Comparison of ENCODE assay signal across 29 mouse cellular contexts in genomic region chr8:116536786-116537185, GRCm38 (mm10). TPM values are rescaled to one million over a fixed set of nuclear protein-coding genes. Genes with fewer than 3 reads are reported as not detected.
DNase-seq lines count a peak whose midpoint lies in the region; ATAC-seq lines count a peak whose summit lies in the region.
"Had no signal": no experiment of that assay in that cellular context is flagged by ENCODE, and none has a peak within 500 bp of the region (broad histone marks: within the 10 kb centered on the region; RNA-seq: fewer than 3 reads in every experiment).

No protein-coding gene starts in this region.

- H3K4me1 ChIP-seq in forebrain, embryonic 12.5 days: no peaks in the 10 kb centered on the region
- H3K4me1 ChIP-seq: embryonic facial prominence, embryonic 13.5 days; hindbrain, embryonic 15.5 days had no signal

- H3K4me2 ChIP-seq in forebrain, embryonic 12.5 days: no peak overlapping the region
- H3K4me2 ChIP-seq: embryonic facial prominence, embryonic 13.5 days; heart, embryonic 11.5 days; hindbrain, embryonic 12.5 days; hindbrain, embryonic 15.5 days had no signal

- no peak overlapping the region for H3K27ac ChIP-seq in forebrain, embryonic 12.5 days
- H3K27ac ChIP-seq: embryonic facial prominence, embryonic 10.5 days; embryonic facial prominence, embryonic 13.5 days; forebrain, embryonic 10.5 days; gastrocnemius, adult 2 months; heart, adult 2 months; hindbrain, embryonic 12.5 days; hindbrain, embryonic 15.5 days had no signal

- 86% methylated on average over 5 of the region's 5 CpGs for WGBS in forebrain, embryonic 12.5 days

- no peaks in the 10 kb centered on the region for H3K36me3 ChIP-seq in forebrain, embryonic 12.5 days (replicated peaks)
- H3K36me3 ChIP-seq: embryonic facial prominence, embryonic 10.5 days; embryonic facial prominence, embryonic 13.5 days; forebrain, embryonic 10.5 days; G1E; hindbrain, embryonic 12.5 days; hindbrain, embryonic 15.5 days had no signal

- no peaks in the 10 kb centered on the region for H3K9me3 ChIP-seq in forebrain, embryonic 12.5 days
- H3K9me3 ChIP-seq: embryonic facial prominence, embryonic 13.5 days; hindbrain, embryonic 15.5 days had no signal

- no peak for ATAC-seq in CD4-positive, CD25-positive, alpha-beta regulatory T cell, adult 4 months
- ATAC-seq in forebrain, embryonic 12.5 days (ENCODE audit: low FRiP score): no peak
- ATAC-seq: forebrain, embryonic 14.5 days; forebrain, postnatal 0 days; Patski had no signal

- H3K27me3 ChIP-seq in forebrain, embryonic 12.5 days: no peaks in the 10 kb centered on the region
- H3K27me3 ChIP-seq: embryonic facial prominence, embryonic 13.5 days; hindbrain, embryonic 12.5 days; hindbrain, embryonic 15.5 days had no signal

- no peak overlapping the region for H3K9ac ChIP-seq in forebrain, embryonic 12.5 days
- H3K9ac ChIP-seq: embryonic facial prominence, embryonic 13.5 days; forebrain, postnatal 0 days; hindbrain, embryonic 12.5 days; hindbrain, embryonic 15.5 days had no signal

- DNase-seq in CD4-positive, CD25-positive, alpha-beta regulatory T cell, adult 2 months (ENCODE audit: low read depth, low spot score): peak; percentile 11
- peak; percentile 21 for DNase-seq in thymus, postnatal 0 days (ENCODE audit: low spot score)
- DNase-seq in thymus, postnatal 10 days (ENCODE audit: low spot score in 2 of 2): no peak
- DNase-seq in thymus, postnatal 25 days: peak; percentile 8
- no peak for DNase-seq in cerebellum, postnatal 14 days
- DNase-seq: adrenal gland, postnatal 10 days; adrenal gland, postnatal 36 days; cerebellum, adult 18-20 months; cerebellum, adult 9-10 months; cerebellum, postnatal 25 days; forebrain, postnatal 0 days; gastrocnemius, adult 2 months; gastrocnemius, postnatal 14 days; heart, adult 2 months had no signal

- no peak overlapping the region for H3K4me3 ChIP-seq in forebrain, embryonic 12.5 days (replicated peaks)
- H3K4me3 ChIP-seq: embryonic facial prominence, embryonic 10.5 days; embryonic facial prominence, embryonic 13.5 days; erythroblast, embryonic 14.5 days; forebrain, embryonic 10.5 days; gastrocnemius, adult 2 months; heart, adult 2 months; hindbrain, embryonic 12.5 days; hindbrain, embryonic 15.5 days had no signal

RNA-seq across cellular contexts. Expression of gene Dynlrb2, which starts 32.0 kb away (rescaled TPM):
- polyA plus RNA-seq in CD4-positive, CD25-positive, alpha-beta regulatory T cell, adult 4 months (2017; shearing (Covaris generic)): not detected
- polyA plus RNA-seq in thymus, postnatal 0 days (2015; fragmentation: Nextera tagmentation; extraction: Ambion mirVana): 4.5 and 6.2 TPM in 2 replicates
- 4.6 and 9.8 TPM in 2 replicates for polyA plus RNA-seq in forebrain, embryonic 12.5 days (2016; fragmentation: Nextera tagmentation; extraction: Ambion mirVana)
- polyA plus RNA-seq: embryonic facial prominence, embryonic 13.5 days; erythroblast, embryonic 14.5 days; G1E; heart, embryonic 11.5 days; heart, embryonic 14.5 days; heart, postnatal 0 days; intestine, embryonic 14.5 days had no signal

Comparison
In these comparisons a context has a peak if more than half of its experiments do, and no peak if none do; other contexts are left out.
1. DNase-seq: peak in CD4-positive, CD25-positive, alpha-beta regulatory T cell, adult 2 months (single experiment), thymus, postnatal 0 days (single experiment) and thymus, postnatal 25 days (single experiment); none in thymus, postnatal 10 days (0 of 2) and cerebellum, postnatal 14 days (0 of 2).